In the genomic region with DNA sequence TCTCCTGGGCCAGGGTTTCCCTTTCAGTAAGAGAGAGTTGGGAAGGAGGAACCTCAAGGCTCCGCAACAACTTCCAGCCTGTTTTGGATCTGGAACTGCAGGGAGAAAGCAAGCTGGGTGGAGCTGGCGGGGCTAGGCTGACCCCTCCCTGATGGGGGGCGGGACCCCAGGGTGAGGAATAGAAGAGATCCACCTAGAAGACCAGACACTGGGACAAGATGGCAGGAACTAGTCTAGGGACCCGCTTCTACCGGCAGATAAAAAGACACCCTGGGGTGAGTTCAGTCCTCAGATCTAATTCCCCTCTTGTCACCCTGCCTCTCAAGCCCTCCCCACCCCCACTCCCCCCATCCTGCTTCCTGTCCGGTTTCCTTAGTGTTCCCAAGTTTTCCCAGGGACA, we compare ENCODE assay signal across 8 mouse cellular contexts. TPM values are rescaled to one million over a fixed set of nuclear protein-coding genes. Genes with fewer than 3 reads are reported as not detected.
A peak's percentile ranks its signal among the peaks of the same experiment; 100 is the strongest.
DNase-seq lines count a peak whose midpoint lies in the region; ATAC-seq lines count a peak whose summit lies in the region.

A gene (plus strand): TSS at position 204 of the 400 bp plus-strand sequence.

- no peak within 1 kb of the TSS for H3K27ac ChIP-seq in embryonic facial prominence, embryonic 13.5 days
- H3K27ac ChIP-seq in heart, embryonic 16.5 days (ENCODE audit: low read length) = peak within 1 kb of the TSS; percentile 77
- H3K27ac ChIP-seq in limb, embryonic 15.5 days = peak within 1 kb of the TSS; percentile 48

- no peaks in the 10 kb centered on the region for H3K9me3 ChIP-seq in embryonic facial prominence, embryonic 13.5 days
- no peaks in the 10 kb centered on the region for H3K9me3 ChIP-seq in heart, embryonic 16.5 days (replicated peaks; ENCODE audit: control insufficient read depth, low read length)
- no peaks in the 10 kb centered on the region for H3K9me3 ChIP-seq in limb, embryonic 15.5 days

- no peak within 1 kb of the TSS for H3K9ac ChIP-seq in embryonic facial prominence, embryonic 13.5 days
- H3K9ac ChIP-seq in heart, embryonic 16.5 days (ENCODE audit: low read length) = peak within 1 kb of the TSS; percentile 72
- H3K9ac ChIP-seq in limb, embryonic 15.5 days = no peak within 1 kb of the TSS

- peak within 1 kb of the TSS; percentile 51 for H3K4me3 ChIP-seq in embryonic facial prominence, embryonic 13.5 days
- peak within 1 kb of the TSS; percentile 45 for H3K4me3 ChIP-seq in heart, embryonic 16.5 days (ENCODE audit: low read length)
- H3K4me3 ChIP-seq in limb, embryonic 15.5 days = peak within 1 kb of the TSS; percentile 50

- peak; percentile 37 to 45 for DNase-seq in cerebellum, postnatal 10 days
- no peak for DNase-seq in cerebellum, adult 11-12 months
- peak; percentile 49 for DNase-seq in retina, postnatal 1 day
- DNase-seq in spleen, postnatal 36 days (ENCODE audit: low spot score in 2 of 2) = no peak
- DNase-seq in frontal cortex, postnatal 25 days (ENCODE audit: low spot score in 2 of 2) = no peak

- peak within 1 kb of the TSS; percentile 97 for H3K4me2 ChIP-seq in embryonic facial prominence, embryonic 13.5 days
- H3K4me2 ChIP-seq in heart, embryonic 16.5 days (ENCODE audit: low read depth, low read length) = peak within 1 kb of the TSS; percentile 94
- peak within 1 kb of the TSS; percentile 97 for H3K4me2 ChIP-seq in limb, embryonic 15.5 days

- peaks cover 26% of the 10 kb centered on the region for H3K36me3 ChIP-seq in embryonic facial prominence, embryonic 13.5 days
- H3K36me3 ChIP-seq in heart, embryonic 16.5 days (ENCODE audit: control insufficient read depth, insufficient read depth) = peaks cover 21% of the 10 kb centered on the region
- peaks cover 26% of the 10 kb centered on the region for H3K36me3 ChIP-seq in limb, embryonic 15.5 days

- peaks cover 88% of the 10 kb centered on the region for H3K27me3 ChIP-seq in embryonic facial prominence, embryonic 13.5 days
- peaks cover 41% of the 10 kb centered on the region for H3K27me3 ChIP-seq in heart, embryonic 16.5 days (ENCODE audit: control insufficient read depth, insufficient read depth, low read length)
- peaks cover 52% of the 10 kb centered on the region for H3K27me3 ChIP-seq in limb, embryonic 15.5 days

- H3K4me1 ChIP-seq in embryonic facial prominence, embryonic 13.5 days = peaks cover 75% of the 10 kb centered on the region
- H3K4me1 ChIP-seq in heart, embryonic 16.5 days (ENCODE audit: control insufficient read depth, insufficient read depth, low read length) = peaks cover 42% of the 10 kb centered on the region
- peaks cover 77% of the 10 kb centered on the region for H3K4me1 ChIP-seq in limb, embryonic 15.5 days

- WGBS in embryonic facial prominence, embryonic 13.5 days = 8% methylated on average over 6 of the region's 6 CpGs
- 12% methylated on average over 6 of the region's 6 CpGs for WGBS in heart, embryonic 16.5 days
- WGBS in limb, embryonic 15.5 days = 12% methylated on average over 6 of the region's 6 CpGs

- ATAC-seq in embryonic facial prominence, embryonic 13.5 days (ENCODE audit: insufficient number of reproducible peaks, insufficient read depth, low FRiP score, low TSS enrichment, low read depth) = no peak
- ATAC-seq in heart, embryonic 16.5 days (replicated peaks; ENCODE audit: extremely low read depth, insufficient read depth, low FRiP score) = no peak
- no peak for ATAC-seq in limb, embryonic 15.5 days (ENCODE audit: insufficient number of reproducible peaks, low FRiP score, low TSS enrichment, low read depth)

RNA-seq across cellular contexts. Expression of the gene that starts here (rescaled TPM):
- polyA plus RNA-seq in embryonic facial prominence, embryonic 13.5 days (2015; fragmentation: Nextera tagmentation; extraction: Ambion mirVana) = 20.0 and 32.7 TPM in 2 replicates
- polyA plus RNA-seq in heart, embryonic 16.5 days (2015; fragmentation: Nextera tagmentation; extraction: Ambion mirVana) = 59.8 and 72.0 TPM in 2 replicates
- polyA plus RNA-seq in limb, embryonic 15.5 days (2015; fragmentation: Nextera tagmentation; extraction: Ambion mirVana) = 328 and 370 TPM in 2 replicates

Comparison
In these comparisons a context has a peak if more than half of its experiments do, and no peak if none do; other contexts are left out.
1. DNase-seq: peak in cerebellum, postnatal 10 days (2 of 2) and retina, postnatal 1 day (single experiment); none in cerebellum, adult 11-12 months (single experiment), spleen, postnatal 36 days (0 of 2) and frontal cortex, postnatal 25 days (0 of 2).
2. Peak in every context shown above with its lines, with median percentiles within 50 percentile points of each other: H3K4me2 ChIP-seq and H3K4me3 ChIP-seq.